Mouse (Mus musculus): Measurements from ENCODE around the gene Whrn. TPM values are rescaled to one million over a fixed set of nuclear protein-coding genes. Genes with fewer than 3 reads are reported as not detected.
A peak's percentile ranks its signal among the peaks of the same experiment; 100 is the strongest.

Gene Whrn
- 1 to 10 TPM; 1.7 to 2.0 TPM for total RNA-seq (2021)
- long read RNA-seq, experiment 1, partial matches to known transcripts, result 0 of 1 reads
- long read RNA-seq, experiment 1, other reads (novel, unspliced or antisense), result 1 of 1 reads
- long read RNA-seq, experiment 2, full-length matches to known transcripts, result 3 of 4 reads
- long read RNA-seq, experiment 2, partial matches to known transcripts, result 0 of 4 reads
- long read RNA-seq, experiment 2, other reads (novel, unspliced or antisense), result 1 of 4 reads

DNA sequence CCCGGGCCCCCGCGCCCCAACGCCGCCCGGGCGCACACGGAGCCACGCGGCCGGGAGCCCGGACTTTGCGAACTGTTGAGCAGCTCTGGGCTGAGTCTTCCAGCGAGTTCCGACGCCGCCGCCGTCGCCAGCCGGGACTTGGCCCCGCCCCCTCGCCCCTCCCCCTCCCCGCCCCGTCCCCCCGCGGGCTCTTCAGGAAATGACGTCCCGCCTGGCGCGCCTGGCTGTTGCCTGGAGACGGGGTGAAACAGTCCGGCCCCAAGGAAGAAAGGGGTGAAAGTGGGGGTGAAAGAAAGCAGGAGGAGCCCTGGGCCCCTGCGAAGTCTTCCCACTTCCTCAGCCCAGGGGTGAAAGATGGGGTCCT is at the start of gene Whrn:
Gene Whrn (minus strand): TSS at position 77 of the 364 bp plus-strand sequence.
- DNase-seq, result peak; percentile 81
- intact Hi-C loops (cut with DNase I; ENCODE audit: low total_unique reads), result no loop called here

GRCm38 (mm10) chr4:63545231-63545958 is 49.6 kb upstream of the Whrn start:
- intact Hi-C loops (cut with DNase I; ENCODE audit: low total_unique reads), result no loop called here
- no peak for DNase-seq

GRCm38 (mm10) chr4:63544494-63545230 is 48.9 kb upstream of the Whrn start, which contains the start of gene Atp6v1g1:
Atp6v1g1 (plus strand) TSS chr4:63544772.
- intact Hi-C loops (cut with DNase I; ENCODE audit: low total_unique reads), result no loop called here
- peak; percentile 95 for DNase-seq

GRCm38 (mm10) chr4:63543746-63544493 is 48.1 kb upstream of the Whrn start:
- no peak for DNase-seq
- intact Hi-C loops (cut with DNase I; ENCODE audit: low total_unique reads), result no loop called here

- intact Hi-C loops (cut with DNase I; ENCODE audit: low total_unique reads), result no loop called here
- DNase-seq, result peak; percentile 50
These were observed 46.4 kb upstream of the Whrn start for GRCm38 (mm10) chr4:63542209-63542608.

GRCm38 (mm10) chr4:63537602-63538001 is 41.8 kb upstream of the Whrn start:
- intact Hi-C loops (cut with DNase I; ENCODE audit: low total_unique reads), result no loop called here
- DNase-seq, result no peak

DNA sequence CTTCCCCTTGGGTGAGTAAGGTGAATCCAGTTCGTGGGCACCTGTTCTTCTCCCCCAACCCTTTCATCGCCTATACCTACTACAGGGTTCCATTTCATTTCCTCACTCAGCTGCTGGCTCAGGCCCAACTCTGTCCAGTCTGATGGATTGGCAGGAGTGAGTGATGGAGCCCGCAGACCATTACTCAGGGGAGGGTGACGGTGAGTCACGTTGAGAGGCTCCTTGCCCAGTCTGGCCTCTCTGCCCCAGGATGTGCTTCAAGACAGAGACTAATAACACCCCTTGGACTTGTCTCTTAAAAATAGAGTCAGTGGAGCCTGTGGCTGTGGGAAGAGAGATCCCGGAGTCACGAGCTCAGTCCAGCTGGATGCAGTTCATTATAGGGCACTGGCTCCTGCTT is 34.6 kb upstream of the Whrn start:
- no peak for DNase-seq
- intact Hi-C loops (cut with DNase I; ENCODE audit: low total_unique reads), result no loop called here

GRCm38 (mm10) chr4:63528946-63529345 is 33.2 kb upstream of the Whrn start:
- intact Hi-C loops (cut with DNase I; ENCODE audit: low total_unique reads), result no loop called here
- no peak for DNase-seq

DNA sequence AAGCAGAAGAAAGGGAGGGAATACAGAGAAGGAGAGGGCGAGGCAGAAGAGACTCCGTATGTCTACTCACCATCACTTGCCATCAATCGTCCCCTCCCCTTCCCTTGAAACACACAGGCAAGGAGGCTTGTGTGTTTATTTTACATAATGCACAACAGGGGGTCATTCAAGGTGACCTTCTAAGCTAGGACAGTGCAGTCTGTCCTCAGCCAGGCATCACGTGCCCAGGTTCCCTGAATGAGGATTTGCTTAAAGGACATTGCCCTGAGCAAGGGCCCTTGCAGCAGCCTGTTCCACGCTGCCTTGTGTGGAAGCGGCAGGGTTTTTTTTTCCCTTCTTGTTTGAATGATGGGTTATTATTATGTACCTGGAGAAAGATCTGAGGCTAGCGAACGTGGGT is 29.7 kb upstream of the Whrn start:
- intact Hi-C loops (cut with DNase I; ENCODE audit: low total_unique reads), result no loop called here
- no peak for DNase-seq

- no peak for DNase-seq
- intact Hi-C loops (cut with DNase I; ENCODE audit: low total_unique reads), result no loop called here
These were observed 26.1 kb upstream of the Whrn start for GRCm38 (mm10) chr4:63521813-63522419.

DNA sequence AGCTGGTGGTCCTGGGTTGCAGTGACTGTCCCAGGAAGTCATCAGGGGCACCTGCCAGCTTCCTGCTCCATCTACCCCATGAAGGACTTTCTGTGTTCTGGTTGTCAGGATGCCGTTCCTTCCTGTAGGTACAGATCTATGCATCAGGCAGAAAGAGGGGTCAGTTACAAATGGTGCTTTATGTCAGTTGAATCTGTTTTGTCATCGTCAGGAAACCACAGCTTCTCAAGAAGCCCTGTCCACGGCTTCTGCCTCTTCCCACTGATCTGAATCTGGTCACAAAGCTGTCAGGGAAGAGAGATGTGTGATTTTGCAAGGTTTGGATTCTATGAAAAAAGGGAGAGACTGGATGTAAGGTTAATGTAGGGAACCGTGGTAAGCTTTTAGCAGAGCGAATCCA is 19.2 kb upstream of the Whrn start:
- no peak for DNase-seq
- intact Hi-C loops (cut with DNase I; ENCODE audit: low total_unique reads), result no loop called here

DNA sequence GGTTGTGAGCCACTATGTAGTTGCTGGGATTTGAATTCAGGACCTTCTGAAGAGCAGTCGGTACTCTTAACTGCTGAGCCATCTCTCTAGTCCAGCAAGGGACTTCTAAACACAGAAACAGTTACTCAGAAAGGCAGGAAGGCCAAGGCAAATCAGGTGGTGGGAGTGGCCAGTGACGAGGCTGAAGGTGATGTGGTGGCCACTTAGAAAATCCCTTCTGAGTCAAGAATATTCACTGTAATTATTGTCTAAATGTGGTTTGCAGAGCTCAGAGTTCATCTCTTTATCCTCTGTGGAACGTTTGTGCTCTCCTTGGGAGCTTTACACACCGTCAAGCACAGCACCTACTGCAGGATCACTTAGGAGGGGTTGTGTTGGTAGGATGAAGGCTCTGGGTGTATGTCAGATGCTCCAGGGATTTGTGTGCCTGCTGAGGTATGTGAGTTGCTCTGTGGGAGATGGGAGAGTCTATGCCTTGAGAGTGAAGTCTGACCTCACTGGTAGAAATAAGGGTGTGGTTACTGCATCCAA is 18.7 kb upstream of the Whrn start:
- DNase-seq, result no peak
- intact Hi-C loops (cut with DNase I; ENCODE audit: low total_unique reads), result no loop called here

DNA sequence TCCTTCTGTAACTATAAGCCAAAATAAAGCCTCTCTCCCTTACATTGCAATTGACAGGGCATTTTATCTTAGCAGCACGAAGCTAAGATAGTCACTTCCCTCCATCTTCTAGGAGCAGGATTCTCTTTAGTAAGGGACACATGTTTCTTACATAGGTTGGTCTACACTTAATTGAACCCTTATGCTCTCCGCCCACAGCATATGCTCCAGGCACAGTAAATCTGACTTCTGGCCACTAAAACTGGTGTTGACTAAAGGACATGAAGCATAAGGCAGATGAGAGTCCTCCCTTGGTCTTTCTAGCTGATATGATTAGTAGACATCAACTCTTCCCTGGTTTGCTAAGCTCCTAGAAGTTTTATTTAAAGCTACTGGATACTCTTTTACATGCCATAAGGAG is 17.1 kb upstream of the Whrn start:
- no peak for DNase-seq
- intact Hi-C loops (cut with DNase I; ENCODE audit: low total_unique reads), result no loop called here

- peak; percentile 80 for DNase-seq
- intact Hi-C loops (cut with DNase I; ENCODE audit: low total_unique reads), result loop anchor here (2.0 kb wide), 1 partner anchor 441 kb away; no protein-coding TSS in a partner anchor
These were observed 12.4 kb upstream of the Whrn start for GRCm38 (mm10) chr4:63508232-63508631.

GRCm38 (mm10) chr4:63507478-63507877 is 11.7 kb upstream of the Whrn start:
- DNase-seq, result no peak
- intact Hi-C loops (cut with DNase I; ENCODE audit: low total_unique reads), result no loop called here

DNA sequence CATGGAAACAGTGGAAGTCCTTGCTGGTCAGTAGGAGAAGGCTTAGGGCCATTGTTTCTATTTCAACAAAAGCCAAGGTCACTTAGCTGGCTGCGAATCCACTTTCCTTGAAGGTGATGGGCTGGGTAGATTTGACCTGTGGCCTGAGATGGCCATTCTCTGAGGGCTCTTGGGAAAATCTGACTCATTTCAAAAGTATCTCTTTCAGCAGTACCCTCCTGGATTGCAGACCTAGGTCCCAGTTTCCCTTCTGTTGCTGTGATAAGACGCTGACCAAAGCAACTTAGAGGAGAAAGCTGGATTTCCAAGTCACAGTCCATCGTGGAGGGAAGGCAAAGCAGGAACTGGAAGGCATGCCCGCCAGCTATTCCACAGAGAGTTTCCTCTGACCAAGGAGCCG is 8.2 kb upstream of the Whrn start:
- intact Hi-C loops (cut with DNase I; ENCODE audit: low total_unique reads), result no loop called here
- DNase-seq, result no peak

GRCm38 (mm10) chr4:63501050-63501449 is 5.3 kb upstream of the Whrn start:
- DNase-seq, result no peak
- intact Hi-C loops (cut with DNase I; ENCODE audit: low total_unique reads), result no loop called here

DNA sequence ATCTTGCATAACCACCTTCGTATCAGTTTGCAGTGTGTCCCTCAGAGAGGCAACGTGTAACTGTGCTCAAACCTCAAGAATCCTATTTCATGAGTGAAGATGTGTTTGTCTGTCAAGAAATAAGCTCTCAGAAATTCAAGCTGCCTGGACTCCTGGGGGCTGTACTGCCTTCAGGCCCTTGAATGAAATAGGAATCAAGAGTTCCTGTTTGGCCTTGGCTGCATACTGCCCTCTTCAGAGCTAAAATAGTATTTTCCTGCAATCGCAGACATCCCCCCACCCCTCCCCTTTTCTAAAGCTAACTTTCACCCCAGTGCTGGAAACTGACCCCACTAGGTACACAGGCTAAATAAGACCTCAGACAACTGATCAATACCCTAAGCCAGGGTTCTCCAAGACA is 2.6 kb upstream of the Whrn start:
- intact Hi-C loops (cut with DNase I; ENCODE audit: low total_unique reads), result no loop called here
- no peak for DNase-seq

- no peak for DNase-seq
- intact Hi-C loops (cut with DNase I; ENCODE audit: low total_unique reads), result no loop called here
These were observed 521 bp upstream of the Whrn start for GRCm38 (mm10) chr4:63496312-63496711.

All from gastrocnemius, postnatal 14 days (tissue).